Mouse (Mus musculus): ENCODE measurements around the gene Pax6. TPM values are rescaled to one million over a fixed set of nuclear protein-coding genes. Genes with fewer than 3 reads are reported as not detected.

Gene Pax6
- not detected for total RNA-seq (2022)

- DNase-seq, result no peak
These were observed at the start of gene Pax6 for GRCm38 (mm10) chr2:105668271-105669270. Gene Pax6, plus strand, starts transcription at chr2:105668900.

GRCm38 (mm10) chr2:105648933-105649332 lies 19.8 kb upstream of the Pax6 start:
- no peak for DNase-seq

DNA sequence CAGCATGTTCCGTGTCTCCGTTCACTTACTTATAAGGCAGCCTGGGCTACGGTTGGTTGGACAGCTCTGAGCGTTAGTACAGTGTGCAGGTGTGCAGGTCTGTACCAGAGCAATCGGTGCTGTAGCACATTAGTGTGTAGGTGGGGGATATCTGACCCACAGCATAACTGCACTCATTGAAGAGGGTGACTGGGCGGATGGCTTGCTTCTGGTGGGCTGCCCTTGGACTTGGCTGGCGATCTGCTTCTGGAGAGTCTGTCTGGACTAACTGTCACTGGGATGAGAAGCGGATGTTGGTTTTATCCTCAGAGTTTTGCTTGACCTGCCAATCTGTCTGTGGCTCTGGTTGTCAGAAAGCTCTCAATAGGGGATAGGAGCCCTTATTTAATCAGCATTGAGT lies 12.2 kb upstream of the Pax6 start:
- no peak for DNase-seq

GRCm38 (mm10) chr2:105659350-105659749 lies 9.3 kb upstream of the Pax6 start:
- DNase-seq, result no peak

- DNase-seq, result no peak
These were observed 8.5 kb upstream of the Pax6 start for GRCm38 (mm10) chr2:105659926-105660873.

DNA sequence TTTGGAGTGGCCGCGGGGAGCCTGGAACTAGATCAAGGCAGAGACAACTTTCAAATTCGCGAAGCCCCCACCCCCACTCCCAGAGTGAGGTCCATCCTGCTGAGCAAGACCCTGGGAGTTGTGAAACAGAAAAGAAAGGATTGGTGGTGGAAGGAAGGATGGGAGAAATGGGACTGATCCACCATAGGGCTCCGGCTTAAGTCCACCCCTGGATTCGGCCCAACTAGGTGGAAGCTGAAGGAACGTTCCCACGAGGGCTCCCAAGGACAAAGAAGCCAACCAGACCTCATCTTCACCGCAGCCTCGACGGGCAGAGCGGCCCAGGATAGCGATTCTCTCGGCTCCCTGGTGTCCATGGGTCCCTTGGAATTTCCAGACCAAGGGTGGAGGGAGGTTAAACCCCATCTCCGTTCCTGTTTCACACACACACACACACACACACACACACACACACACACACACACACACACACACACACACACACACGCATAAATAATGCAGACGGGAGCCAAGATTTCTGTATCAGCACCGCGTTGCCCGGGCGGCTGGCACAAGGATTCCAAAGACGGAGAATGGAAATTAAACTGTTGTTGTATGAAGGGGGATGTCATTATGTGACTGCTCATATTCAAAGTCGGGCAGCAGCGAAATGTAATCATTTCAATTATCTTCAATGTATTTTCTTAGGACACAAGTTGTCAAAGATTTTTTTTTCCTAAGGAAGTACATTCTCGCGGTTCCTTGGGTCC lies 7.7 kb upstream of the Pax6 start:
- DNase-seq, result no peak

DNA sequence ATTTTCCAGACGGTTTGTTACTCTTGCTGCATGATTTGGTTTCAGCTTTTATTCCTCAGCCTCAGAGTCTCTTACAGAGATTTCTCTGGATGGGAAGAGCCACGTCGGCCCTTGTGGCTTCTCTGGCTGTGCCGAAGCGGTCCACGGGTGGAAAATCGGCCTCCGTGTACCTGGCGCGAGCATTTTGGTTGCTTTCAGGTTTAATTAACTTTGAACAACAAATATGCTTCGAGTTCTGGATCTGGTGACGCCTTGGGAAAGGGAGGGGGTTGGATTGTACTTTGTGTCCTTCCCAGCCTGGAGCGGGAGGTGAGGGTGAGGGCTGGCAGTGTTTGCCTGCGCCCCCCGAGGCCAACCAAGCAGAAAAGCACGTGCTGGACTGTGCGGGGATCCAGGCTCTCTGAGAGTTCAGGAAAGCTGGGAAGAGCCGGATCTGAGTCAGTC lies 7.1 kb upstream of the Pax6 start:
- DNase-seq, result no peak

DNA sequence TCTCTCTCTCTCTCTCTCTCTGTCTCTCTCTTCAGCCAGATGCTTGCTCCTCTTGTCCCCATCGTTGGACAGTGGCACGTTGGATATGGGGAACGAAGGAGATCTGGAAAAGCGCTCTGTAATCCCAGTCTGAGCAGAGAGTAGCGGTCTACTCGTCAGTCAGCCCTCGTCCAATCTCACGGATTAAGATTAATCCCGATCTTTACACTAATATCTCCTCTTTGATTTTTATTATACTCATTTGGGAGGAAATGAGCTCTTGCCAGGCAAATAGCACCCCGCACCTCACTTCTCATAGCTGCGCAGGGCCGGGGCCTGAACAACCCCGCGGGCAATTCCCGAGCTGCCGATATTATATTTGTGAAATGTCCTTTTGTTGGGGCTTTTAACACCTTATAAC lies 6.6 kb upstream of the Pax6 start:
- no peak for DNase-seq

GRCm38 (mm10) chr2:105662606-105663005 lies 6.1 kb upstream of the Pax6 start:
- no peak for DNase-seq

GRCm38 (mm10) chr2:105663101-105663511 lies 5.6 kb upstream of the Pax6 start:
- DNase-seq, result no peak

- DNase-seq, result no peak
These were observed 3.7 kb upstream of the Pax6 start for GRCm38 (mm10) chr2:105664996-105665395.

DNA sequence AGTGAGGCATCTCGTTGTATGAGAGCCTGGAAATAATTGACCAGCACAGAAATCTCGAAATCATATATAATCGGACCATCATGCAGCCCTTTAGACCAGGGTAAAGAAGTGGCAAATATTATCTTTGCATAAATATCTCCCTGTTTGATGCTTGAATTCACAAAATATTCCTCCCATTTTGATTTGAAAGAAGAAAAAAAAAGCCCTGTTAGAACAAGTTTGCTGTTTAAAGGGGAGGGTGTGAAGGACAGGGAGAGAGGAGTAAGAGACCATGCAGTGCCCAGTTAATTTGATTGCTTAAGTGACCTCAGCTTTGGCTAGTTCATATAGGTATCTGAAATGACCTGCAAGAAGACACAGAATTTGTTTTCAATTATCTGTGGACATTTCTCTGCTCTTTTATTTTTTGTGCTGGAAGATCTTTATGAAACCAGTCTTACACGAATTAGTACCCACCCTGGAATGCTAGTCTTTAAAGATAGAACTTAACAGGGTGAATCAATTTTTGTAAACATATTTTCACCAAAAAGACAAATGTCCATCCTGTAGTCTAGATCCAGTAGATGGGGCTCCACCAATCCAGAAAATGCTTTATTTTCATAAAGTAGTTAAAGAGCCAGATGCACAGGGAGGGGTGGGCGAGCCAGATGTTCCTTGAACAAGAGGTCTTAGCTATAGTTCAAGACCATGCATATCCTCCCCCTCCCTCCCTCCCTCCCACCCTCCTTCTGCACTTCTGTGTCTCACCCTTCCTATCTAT lies 3.0 kb upstream of the Pax6 start:
- DNase-seq, result no peak

DNA sequence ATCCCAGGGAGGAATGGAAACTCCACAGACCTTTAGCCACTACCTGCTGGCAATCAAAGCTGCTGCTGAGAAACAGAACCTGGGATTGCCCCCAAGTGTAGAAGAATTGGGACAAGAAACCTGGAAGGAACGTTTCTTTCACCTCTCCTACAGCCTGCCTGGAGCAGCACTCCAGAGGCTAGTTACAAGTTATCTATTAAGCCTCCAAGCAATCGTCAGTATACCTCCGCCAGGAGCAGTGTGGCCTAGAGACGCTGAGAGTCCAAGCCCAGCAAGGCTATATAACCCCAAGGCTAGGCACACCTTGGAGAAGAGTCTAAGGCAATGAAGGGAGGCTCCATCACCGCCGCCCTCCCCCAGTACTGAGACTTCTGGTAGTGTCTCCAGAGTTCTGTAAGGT lies 2.4 kb upstream of the Pax6 start:
- DNase-seq, result no peak

- DNase-seq, result no peak
These were observed 1.7 kb upstream of the Pax6 start for GRCm38 (mm10) chr2:105666763-105667625.

- no peak for DNase-seq
These were observed 1.1 kb upstream of the Pax6 start for GRCm38 (mm10) chr2:105667626-105667950.

DNA sequence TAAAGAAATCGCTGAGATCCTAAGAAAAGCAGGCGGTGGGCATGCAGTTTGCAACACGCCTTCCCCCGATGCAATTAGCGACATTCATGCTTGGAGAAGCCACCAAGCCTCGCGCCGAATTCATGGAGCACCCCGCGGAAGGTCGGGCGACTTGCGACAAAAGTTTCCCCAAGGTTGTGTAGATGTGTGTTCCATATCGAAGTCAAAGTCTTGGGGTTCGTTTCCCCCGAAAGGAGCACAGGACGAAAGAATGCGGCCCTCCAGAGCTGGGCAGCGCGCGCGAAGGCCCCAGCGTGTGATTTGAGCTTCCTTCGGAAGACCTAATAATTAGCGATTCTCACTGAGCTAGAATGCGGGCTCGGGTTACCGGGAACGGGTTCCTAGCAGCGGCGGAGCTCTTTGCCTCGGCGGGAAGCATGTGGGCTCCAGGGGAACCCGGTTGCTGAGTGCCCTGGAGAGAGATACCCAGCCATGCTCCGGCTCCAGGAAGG lies 716 bp downstream of the Pax6 start:
- no peak for DNase-seq

DNA sequence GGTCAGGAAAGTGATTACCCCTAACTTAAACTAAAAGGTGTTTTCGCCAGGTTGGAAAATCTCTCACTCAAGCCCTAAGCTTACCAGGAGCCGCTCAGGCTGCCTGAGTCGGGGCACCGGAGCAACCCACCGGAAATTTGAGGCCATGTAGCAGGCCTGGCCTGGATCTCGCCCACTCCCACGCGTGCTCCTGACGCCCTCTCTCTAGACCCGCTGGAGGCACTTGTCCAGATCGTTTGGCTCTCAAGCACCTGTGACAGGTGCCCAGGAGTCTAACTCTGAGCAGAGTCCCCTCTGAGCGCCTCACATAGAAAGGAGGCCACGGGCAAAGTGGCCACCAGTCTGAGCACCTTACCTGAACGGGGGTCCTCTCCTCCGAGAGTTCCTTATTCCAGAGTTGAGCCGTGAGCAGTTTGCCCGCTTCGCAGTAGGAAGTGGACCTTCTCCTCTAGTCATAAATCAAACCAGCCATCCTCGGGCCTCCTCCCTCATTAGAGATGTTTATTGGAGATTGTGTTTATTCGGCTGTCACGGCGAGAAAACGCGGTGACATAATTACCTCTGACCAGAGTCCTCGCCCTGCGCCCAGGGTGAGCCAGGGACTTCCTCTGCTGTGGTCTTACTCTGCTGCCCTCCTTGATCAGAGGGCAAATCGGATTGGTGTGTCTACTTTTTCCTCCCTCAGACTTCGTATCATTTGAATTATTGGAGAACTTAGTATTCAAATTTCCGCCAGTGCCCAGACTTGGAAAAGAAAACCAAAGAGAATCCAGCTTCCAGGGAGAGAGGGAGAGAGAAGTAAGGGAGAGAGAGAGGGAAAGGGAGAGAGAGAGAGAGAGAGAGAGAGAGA lies 1.4 kb downstream of the Pax6 start:
- no peak for DNase-seq

DNA sequence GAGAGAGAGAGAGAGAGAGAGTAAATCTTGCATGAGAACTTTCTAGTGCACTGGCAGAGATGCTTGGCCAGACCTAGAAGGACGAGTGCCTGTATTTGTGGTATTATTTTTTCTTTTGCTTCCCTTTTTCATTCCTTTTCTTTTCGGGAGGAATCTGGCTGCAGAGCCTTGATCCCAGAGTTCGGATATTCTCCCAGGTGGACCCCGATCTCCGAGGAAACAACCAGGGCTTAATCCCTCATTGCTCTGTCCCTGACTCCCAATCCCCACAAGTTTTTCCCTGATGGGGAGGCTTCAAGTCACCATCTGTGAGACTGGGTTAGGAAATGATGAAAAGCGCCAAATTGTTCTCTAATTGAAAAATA lies 2.0 kb downstream of the Pax6 start:
- DNase-seq, result no peak

GRCm38 (mm10) chr2:105671116-105671797 lies 2.6 kb downstream of the Pax6 start:
- no peak for DNase-seq

Measured in adrenal gland, adult 8-10 months (tissue).